Mouse (Mus musculus) myocyte (in vitro differentiated cells): ENCODE measurements around the gene Dlk2. TPM values are rescaled to one million over a fixed set of nuclear protein-coding genes. Genes with fewer than 3 reads are reported as not detected.

Experiments used
- H3K27me3 ChIP-seq: one replicate; pipeline ENCODE4 v1.6.1; 2011; ENCODE audit not compliant: control insufficient read depth, insufficient read depth, insufficient read length
- H3K36me3 ChIP-seq: one replicate; pipeline ENCODE4 v1.6.1; 2011; ENCODE audit not compliant: control insufficient read depth, insufficient read depth
- H3K4me2 ChIP-seq: one replicate; pipeline ENCODE4 v1.6.1; 2011; ENCODE audit warnings: low read depth, control low read depth
- H3K4me3 ChIP-seq: one replicate; pipeline ENCODE4 v1.5.1; 2011; ENCODE audit warnings: mild to moderate bottlenecking, control low read depth, moderate library complexity
- H3K79me2 ChIP-seq: one replicate; pipeline ENCODE4 v1.6.1; 2011; ENCODE audit not compliant: control insufficient read depth, insufficient read depth
- H3ac ChIP-seq: one replicate; pipeline ENCODE4 v1.6.1; 2011; ENCODE audit not compliant: control insufficient read depth, insufficient read length
- CEBPB ChIP-seq: IDR thresholded peaks from 2 replicates; pipeline ENCODE4 v1.6.1; 2011; ENCODE audit warnings: mild to moderate bottlenecking, moderate library complexity; ENCODE audit not compliant: poor library complexity, insufficient read depth, severe bottlenecking
- E2F4 ChIP-seq: IDR thresholded peaks from one replicate; pipeline ENCODE4 v1.6.1; 2011; ENCODE audit warnings: mild to moderate bottlenecking, control low read depth, moderate library complexity; ENCODE audit not compliant: insufficient read depth
- MAX ChIP-seq: IDR thresholded peaks from one replicate; pipeline ENCODE4 v1.6.1; 2011; ENCODE audit warnings: low read depth, mild to moderate bottlenecking, control low read depth
- MYOD1 ChIP-seq, 3 experiments: IDR thresholded peaks; one replicate each; pipeline ENCODE4 v1.6.1; 2011; ENCODE audit warnings: control low read depth in 2 of 3, low read depth in 2 of 3, mild to moderate bottlenecking in 2 of 3, moderate library complexity in 1 of 3; ENCODE audit not compliant: insufficient read length in 2 of 3, control insufficient read depth in 1 of 3
- MYOG ChIP-seq, 3 experiments: IDR thresholded peaks; one replicate each; pipeline ENCODE4 v1.6.1; 2011; ENCODE audit warnings: control low read depth in 2 of 3, low read depth in 2 of 3, mild to moderate bottlenecking in 2 of 3; ENCODE audit not compliant: insufficient read length in 2 of 3, control insufficient read depth in 1 of 3, insufficient read depth in 1 of 3
- POLR2A ChIP-seq: IDR thresholded peaks from one replicate; pipeline ENCODE4 v1.6.1; 2011; ENCODE audit warnings: low read depth, mild to moderate bottlenecking, control low read depth, moderate library complexity; ENCODE audit not compliant: insufficient read length
- POLR2AphosphoS2 ChIP-seq: IDR thresholded peaks from one replicate; pipeline ENCODE4 v1.6.1; 2011; ENCODE audit warnings: low read depth, control low read depth; ENCODE audit not compliant: insufficient read length
- REST ChIP-seq: IDR thresholded peaks from one replicate; pipeline ENCODE4 v1.6.1; 2011; ENCODE audit warnings: mild to moderate bottlenecking, control low read depth, moderate library complexity; ENCODE audit not compliant: insufficient read depth, insufficient read length
- SRF ChIP-seq: IDR thresholded peaks from one replicate; pipeline ENCODE4 v1.6.1; 2011; ENCODE audit warnings: low read depth; ENCODE audit not compliant: control insufficient read depth, insufficient read length
- TCF12 ChIP-seq: IDR thresholded peaks from one replicate; pipeline ENCODE4 v1.6.1; 2011; ENCODE audit warnings: mild to moderate bottlenecking, control low read depth; ENCODE audit not compliant: poor library complexity, insufficient read depth, severe bottlenecking
- TCF3 ChIP-seq: IDR thresholded peaks from one replicate; pipeline ENCODE4 v1.6.1; 2011; ENCODE audit warnings: low read depth, control low read depth; ENCODE audit not compliant: insufficient read length
- USF1 ChIP-seq: IDR thresholded peaks from one replicate; pipeline ENCODE4 v1.6.1; 2011; ENCODE audit warnings: low read depth, mild to moderate bottlenecking, control low read depth, moderate library complexity
- polyA plus RNA-seq: library from polyadenylated mRNA; unstranded; fragments of >200 nt; fragmentation: generic; extraction: Trizol; gene quantifications from one replicate; pipeline ENCODE4 v1.2.1, GENCODE M21; 2012; ENCODE audit warnings: missing spikeins

Dlk2 gene
- polyA plus RNA-seq, 1 experiment = 1.8 TPM

DNA sequence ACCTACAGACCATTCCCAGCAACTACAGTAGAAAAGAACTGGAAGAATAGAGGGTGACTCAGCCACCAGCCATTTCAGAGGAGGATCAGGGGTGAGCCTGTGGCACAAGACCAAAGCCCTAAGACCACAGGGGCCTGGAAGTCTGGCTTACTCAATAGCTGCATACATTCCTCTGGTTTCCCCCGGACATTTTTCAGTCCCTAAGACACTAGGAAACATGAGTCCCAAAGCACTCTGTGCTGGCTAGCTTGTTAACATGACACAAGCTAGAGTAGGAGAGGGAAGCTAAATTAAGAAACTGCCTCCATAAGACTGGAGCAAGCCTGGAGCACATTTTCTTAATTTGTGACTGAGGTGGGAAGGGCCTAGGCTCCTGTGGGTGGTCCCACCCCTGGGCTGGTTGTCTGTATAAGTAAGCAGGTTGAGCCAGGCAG is 23.4 kb upstream of the Dlk2 start:
- H3K4me3 ChIP-seq = no peak overlapping the region

DNA sequence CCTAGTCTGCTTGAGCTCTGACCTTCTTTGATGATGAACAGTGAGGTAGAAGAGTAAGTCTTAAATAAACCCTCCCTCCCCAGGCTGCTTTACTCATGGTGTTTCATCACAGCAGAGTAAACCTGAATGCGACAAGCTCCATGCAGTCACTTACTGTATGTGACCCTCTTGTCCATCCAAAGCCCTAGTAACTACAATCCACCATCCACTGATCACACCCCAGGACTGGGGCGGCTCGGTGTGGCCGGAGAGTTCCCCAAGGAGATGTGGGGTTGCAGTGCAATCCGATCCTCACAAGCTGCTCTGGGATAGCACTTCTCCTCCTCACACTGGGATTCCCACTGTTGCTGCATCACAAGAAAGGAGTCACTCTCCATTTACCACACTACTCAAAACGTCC is 22.8 kb upstream of the Dlk2 start:
- TF ChIP-seq MYOD1 (IDR thresholded peaks at IDR 0.05; ENCODE audit: control insufficient read depth in 1 of 3, insufficient read length in 2 of 3, low read depth in 2 of 3) = peak in 1 of 3 experiments; percentile 14
- TF ChIP-seq SRF = no peak
- H3K79me2 ChIP-seq = peaks cover 37% of the 10 kb centered on the region
- H3K4me2 ChIP-seq = peak overlapping the region; percentile 79
- no peaks in the 10 kb centered on the region for H3K27me3 ChIP-seq
- H3K36me3 ChIP-seq = peaks cover 7% of the 10 kb centered on the region
- no peak overlapping the region for H3K4me3 ChIP-seq
- H3ac ChIP-seq = no peak overlapping the region

More for the DNA sequence above, 23.4 kb upstream of the Dlk2 start:
- Histone ChIP-seq H3K4me2 (peak overlapping the region; percentile 79), H3K36me3 (peaks cover 4% of the 10 kb centered on the region), H3K79me2 (peaks cover 34% of the 10 kb centered on the region), H3ac (no peak overlapping the region), H3K27me3 (no peaks in the 10 kb centered on the region)
- TF ChIP-seq MYOG (IDR thresholded peaks at IDR 0.05; ENCODE audit: control insufficient read depth in 1 of 3, insufficient read depth in 1 of 3, insufficient read length in 2 of 3, low read depth in 2 of 3) = no peak
- TF ChIP-seq TCF12 = peak; percentile 42
- TF ChIP-seq MYOD1 (IDR thresholded peaks at IDR 0.05; ENCODE audit: control insufficient read depth in 1 of 3, insufficient read length in 2 of 3, low read depth in 2 of 3) = peak in 1 of 3 experiments; percentile 7
- TF ChIP-seq CEBPB = peak; percentile 88

DNA sequence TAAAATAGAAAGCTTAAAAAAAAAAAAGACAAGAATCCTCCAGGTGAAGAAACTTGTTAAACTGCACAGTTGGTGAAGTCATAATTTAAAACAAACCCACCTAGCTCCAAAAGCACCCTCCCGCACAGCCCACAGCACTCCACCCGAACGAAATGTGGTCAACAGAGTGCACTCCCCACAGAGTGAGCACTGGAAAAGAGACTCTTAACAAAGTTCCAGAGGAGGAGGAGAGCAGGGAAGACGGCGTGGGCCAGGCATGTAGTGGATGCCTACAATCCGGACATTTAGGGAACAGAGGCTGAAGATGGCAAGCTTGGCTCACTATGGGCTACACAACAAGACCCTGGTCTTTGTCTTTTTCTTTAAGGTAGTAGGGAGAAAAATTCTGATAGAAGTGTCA is 22.2 kb upstream of the Dlk2 start:
- TF ChIP-seq TCF12 (no peak), POLR2A (no peak), E2F4 (no peak), CEBPB (no peak), MYOD1 (IDR thresholded peaks at IDR 0.05; ENCODE audit: control insufficient read depth in 1 of 3, insufficient read length in 2 of 3, low read depth in 2 of 3) (no peak), TCF3 (no peak), USF1 (no peak), SRF (no peak), MAX (no peak), REST (no peak), POLR2AphosphoS2 (no peak), MYOG (IDR thresholded peaks at IDR 0.05; ENCODE audit: control insufficient read depth in 1 of 3, insufficient read depth in 1 of 3, insufficient read length in 2 of 3, low read depth in 2 of 3) (no peak)
- no peaks in the 10 kb centered on the region for H3K27me3 ChIP-seq
- no peak overlapping the region for H3ac ChIP-seq
- peaks cover 7% of the 10 kb centered on the region for H3K36me3 ChIP-seq
- no peak overlapping the region for H3K4me3 ChIP-seq
- H3K4me2 ChIP-seq = peak overlapping the region; percentile 79
- H3K79me2 ChIP-seq = peaks cover 42% of the 10 kb centered on the region

DNA sequence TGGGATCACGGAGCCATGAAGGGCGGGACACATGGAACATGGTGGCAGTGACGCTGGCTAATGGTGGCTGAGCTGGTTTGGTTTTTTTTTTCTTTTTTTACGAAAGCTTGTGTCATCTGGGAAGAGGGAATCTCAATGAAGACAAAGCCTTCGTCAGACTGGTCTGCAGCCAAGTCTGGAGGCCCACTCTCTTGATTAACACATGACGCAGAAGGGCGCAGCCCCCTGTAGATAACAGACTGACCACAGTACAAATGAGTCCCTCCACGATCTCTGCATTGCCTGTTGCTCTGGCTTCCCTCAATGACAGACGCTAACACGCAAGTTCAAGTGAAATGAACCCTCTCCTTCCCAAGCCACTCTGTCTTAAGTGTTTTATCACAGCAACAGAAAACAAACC is 21.7 kb upstream of the Dlk2 start:
- Histone ChIP-seq H3K36me3 (peaks cover 7% of the 10 kb centered on the region), H3K27me3 (no peaks in the 10 kb centered on the region)

DNA sequence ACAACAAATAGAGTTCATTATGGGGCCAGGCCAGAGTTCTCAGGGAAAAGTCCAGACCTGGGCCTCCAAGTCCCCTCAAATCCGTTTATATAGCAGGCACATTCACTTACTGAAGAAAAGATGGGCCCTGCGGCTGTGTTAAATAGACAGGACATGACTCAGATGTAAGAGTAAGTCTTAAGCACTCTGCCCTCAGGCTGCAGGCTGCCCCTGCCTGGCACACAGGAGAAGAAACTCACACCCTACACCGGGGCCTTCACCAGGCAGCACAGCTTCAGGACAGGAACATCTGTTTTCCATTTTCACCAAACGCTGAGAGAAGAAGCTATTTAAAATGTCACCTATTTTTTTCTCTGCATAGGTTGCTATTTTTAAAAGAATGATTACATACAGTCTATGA is 19.6 kb upstream of the Dlk2 start:
- Histone ChIP-seq H3K4me3 (no peak overlapping the region), H3K4me2 (peak overlapping the region; percentile 49), H3K36me3 (peaks cover 7% of the 10 kb centered on the region), H3K27me3 (no peaks in the 10 kb centered on the region), H3K79me2 (peaks cover 58% of the 10 kb centered on the region), H3ac (no peak overlapping the region)
- peak in 2 of 3 experiments; percentile 42 to 44 for TF ChIP-seq MYOD1 (IDR thresholded peaks at IDR 0.05; ENCODE audit: control insufficient read depth in 1 of 3, insufficient read length in 2 of 3, low read depth in 2 of 3)
- TF ChIP-seq CEBPB = no peak
- TF ChIP-seq TCF12 = peak; percentile 55
- peak in 2 of 3 experiments; percentile 36 for TF ChIP-seq MYOG (IDR thresholded peaks at IDR 0.05; ENCODE audit: control insufficient read depth in 1 of 3, insufficient read depth in 1 of 3, insufficient read length in 2 of 3, low read depth in 2 of 3)
- TF ChIP-seq SRF = no peak
- TF ChIP-seq POLR2A = no peak
- TF ChIP-seq TCF3 = no peak
- no peak for TF ChIP-seq MAX
- no peak for TF ChIP-seq USF1
- no peak for TF ChIP-seq POLR2AphosphoS2

More for the DNA sequence above, 21.7 kb upstream of the Dlk2 start:
- Histone ChIP-seq H3ac (no peak overlapping the region), H3K4me3 (no peak overlapping the region), H3K4me2 (peak overlapping the region; percentile 79), H3K79me2 (peaks cover 47% of the 10 kb centered on the region)
- no peak for TF ChIP-seq MYOG (IDR thresholded peaks at IDR 0.05; ENCODE audit: control insufficient read depth in 1 of 3, insufficient read depth in 1 of 3, insufficient read length in 2 of 3, low read depth in 2 of 3)
- no peak for TF ChIP-seq E2F4
- no peak for TF ChIP-seq POLR2AphosphoS2
- TF ChIP-seq TCF12 = no peak
- TF ChIP-seq TCF3 = no peak
- no peak for TF ChIP-seq SRF
- TF ChIP-seq POLR2A = no peak
- no peak for TF ChIP-seq USF1
- TF ChIP-seq REST = no peak
- no peak for TF ChIP-seq CEBPB
- no peak for TF ChIP-seq MAX
- no peak for TF ChIP-seq MYOD1 (IDR thresholded peaks at IDR 0.05; ENCODE audit: control insufficient read depth in 1 of 3, insufficient read length in 2 of 3, low read depth in 2 of 3)
